Mouse (Mus musculus): ENCODE results near the gene Tbce. TPM values are rescaled to one million over a fixed set of nuclear protein-coding genes. Genes with fewer than 3 reads are reported as not detected.
"Not testable (repeated sequence)": the region's sequence is repeated elsewhere in the genome, so short reads cannot be mapped to it uniquely, and the experiment has no call there.

Tbce gene
- total RNA-seq (2021) = 10 to 100 TPM; 34.0 to 44.0 TPM
- long read RNA-seq, experiment 1, transcript Tbce-201 (17 exons, 1,844 nt) = major isoform, 19 of 28 reads
- long read RNA-seq, experiment 1, partial matches to known transcripts = 1 of 28 reads
- long read RNA-seq, experiment 1, other reads (novel, unspliced or antisense) = 6 of 28 reads
- long read RNA-seq, experiment 2, transcript Tbce-201 (17 exons, 1,844 nt) = major isoform, 5 of 13 reads
- long read RNA-seq, experiment 2, partial matches to known transcripts = 0 of 13 reads
- long read RNA-seq, experiment 2, other reads (novel, unspliced or antisense) = 4 of 13 reads

- peak; percentile 91 for DNase-seq
Measured at GRCm38 (mm10) chr13:14039292-14039965, at the start of gene Tbce. Gene Tbce, minus strand, starts transcription at chr13:14039638.

GRCm38 (mm10) chr13:14088669-14089068 is 49.2 kb upstream of the Tbce start:
- no peak for DNase-seq

- DNase-seq = no peak
Measured at GRCm38 (mm10) chr13:14075326-14075725, 35.9 kb upstream of the Tbce start.

- no peak for DNase-seq
Measured at GRCm38 (mm10) chr13:14074371-14074770, 34.9 kb upstream of the Tbce start.

GRCm38 (mm10) chr13:14069291-14069690 is 29.9 kb upstream of the Tbce start:
- no peak for DNase-seq

GRCm38 (mm10) chr13:14068035-14068434 is 28.6 kb upstream of the Tbce start:
- no peak for DNase-seq

GRCm38 (mm10) chr13:14065701-14066100 is 26.3 kb upstream of the Tbce start:
- no peak for DNase-seq

- no peak for DNase-seq
Measured at GRCm38 (mm10) chr13:14065028-14065380, 25.6 kb upstream of the Tbce start.

- peak; percentile 56 for DNase-seq
Measured at GRCm38 (mm10) chr13:14064341-14065027, 25.0 kb upstream of the Tbce start.

- no peak for DNase-seq
Measured at GRCm38 (mm10) chr13:14063942-14064271, 24.5 kb upstream of the Tbce start.

- DNase-seq = peak; percentile 95
Measured at GRCm38 (mm10) chr13:14063013-14063941, 23.8 kb upstream of the Tbce start, which contains the start of the genes Arid4b and Ggps1. Gene Arid4b, plus strand, starts transcription at chr13:14063232. Gene Ggps1, minus strand, starts transcription at chr13:14063488.

- no peak for DNase-seq
Measured at GRCm38 (mm10) chr13:14062209-14063012, 23.0 kb upstream of the Tbce start.

GRCm38 (mm10) chr13:14059582-14059981 is 20.1 kb upstream of the Tbce start:
- no peak for DNase-seq

GRCm38 (mm10) chr13:14056801-14057200 is 17.4 kb upstream of the Tbce start:
- DNase-seq = no peak

GRCm38 (mm10) chr13:14049878-14050277 is 10.4 kb upstream of the Tbce start:
- no peak for DNase-seq

- no peak for DNase-seq
Measured at GRCm38 (mm10) chr13:14044521-14044920, 5.1 kb upstream of the Tbce start.

- DNase-seq = no peak
Measured at GRCm38 (mm10) chr13:14043851-14044250, 4.4 kb upstream of the Tbce start.

GRCm38 (mm10) chr13:14040186-14040585 is 748 bp upstream of the Tbce start:
- peak; percentile 19 for DNase-seq

GRCm38 (mm10) chr13:14038911-14039291 is 537 bp downstream of the Tbce start:
- DNase-seq = peak; percentile 19

- DNase-seq = peak; percentile 46
Measured at GRCm38 (mm10) chr13:14035875-14036630, 3.4 kb downstream of the Tbce start.

GRCm38 (mm10) chr13:14035352-14035751 is 4.1 kb downstream of the Tbce start:
- DNase-seq = not testable (repeated sequence)

Data from adrenal gland, postnatal 10 days (tissue).